Mouse (Mus musculus) layer of hippocampus, adult 8-10 months (tissue): ENCODE results near the gene Fancc. TPM values are rescaled to one million over a fixed set of nuclear protein-coding genes. Genes with fewer than 3 reads are reported as not detected.
A peak's percentile ranks its signal among the peaks of the same experiment; 100 is the strongest.

Source experiments
- DNase-seq, 2 experiments: peaks; one replicate each; pipeline ENCODE4 v3.0.0; 2022; ENCODE audit warnings: low spot score in 2 of 2
- total RNA-seq, 4 experiments: library from RNA; stranded (reverse); gene quantifications; 2 replicates each; pipeline ENCODE4 v1.2.4; 2022

Gene Fancc
- total RNA-seq, result 10 to 100 TPM in 1 of 4 experiments, 1 to 10 TPM in 3; 6.8 to 10.5 (median 8.4) TPM

DNA sequence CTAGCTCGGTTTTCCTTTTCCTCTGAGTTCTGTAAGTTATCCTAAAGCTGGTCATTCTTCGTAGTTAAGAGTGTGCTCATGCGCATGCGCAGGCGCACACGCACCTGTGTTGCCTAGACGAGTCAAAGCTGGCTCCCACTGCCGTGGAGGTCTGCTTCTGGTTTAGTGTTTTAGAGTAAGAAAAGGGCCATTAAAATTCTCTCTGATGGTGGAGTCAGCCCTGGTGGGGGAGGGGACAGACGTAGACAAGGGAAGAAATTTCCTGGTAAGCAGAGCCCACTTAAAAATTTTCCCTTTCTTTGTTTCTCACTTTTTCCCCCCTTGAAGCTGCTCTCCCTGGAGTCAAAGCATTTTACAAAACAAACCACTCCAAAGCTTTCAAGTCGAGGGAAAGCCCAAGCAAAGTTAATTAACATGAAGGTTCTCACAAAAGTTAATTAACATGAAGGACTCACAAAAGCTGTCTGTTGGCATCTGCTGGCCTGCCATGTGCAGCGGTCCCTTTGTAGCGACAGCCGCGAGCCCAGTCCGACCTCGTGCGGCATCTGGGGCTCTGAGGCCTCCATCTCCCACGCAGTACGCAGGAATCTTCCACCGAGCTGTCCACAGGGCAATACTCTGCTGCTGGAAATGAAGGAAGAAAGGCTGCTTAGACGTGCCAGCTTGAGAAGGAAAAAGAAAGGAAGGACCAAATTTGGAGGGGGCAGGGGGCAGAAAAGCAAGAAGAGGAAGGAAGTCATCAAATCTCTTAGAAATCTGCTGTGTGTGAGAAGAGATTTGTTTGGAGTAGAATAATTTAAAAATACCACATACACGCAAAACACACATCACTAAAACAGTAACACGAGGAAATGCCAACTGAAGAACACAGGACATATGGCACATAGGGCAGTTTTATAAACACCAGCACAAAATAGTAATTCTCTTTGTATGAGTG lies at the start of gene Fancc:
Gene Fancc, minus strand, starts transcription at position 633 of the 937 bp plus-strand sequence.
- DNase-seq, result no peak

DNA sequence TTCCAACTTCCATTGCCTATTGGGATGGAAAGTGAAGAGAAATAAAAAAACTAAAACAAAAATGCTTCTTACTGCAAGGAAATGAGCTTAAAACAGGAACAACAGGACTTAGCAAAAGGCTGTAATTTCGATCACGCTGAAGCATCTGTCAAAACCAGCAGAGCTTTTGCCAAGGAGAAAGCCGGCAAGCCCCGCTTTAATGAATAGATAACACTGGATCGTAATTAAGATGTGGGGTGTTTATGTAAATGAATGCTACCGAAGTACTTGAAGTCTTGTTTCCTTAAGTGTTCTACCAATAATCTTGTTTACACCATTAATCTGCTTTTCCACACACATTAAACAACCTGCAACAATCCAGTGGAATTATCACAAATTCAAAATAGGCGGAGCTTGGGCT lies 48.2 kb upstream of the Fancc start:
- DNase-seq, result no peak

DNA sequence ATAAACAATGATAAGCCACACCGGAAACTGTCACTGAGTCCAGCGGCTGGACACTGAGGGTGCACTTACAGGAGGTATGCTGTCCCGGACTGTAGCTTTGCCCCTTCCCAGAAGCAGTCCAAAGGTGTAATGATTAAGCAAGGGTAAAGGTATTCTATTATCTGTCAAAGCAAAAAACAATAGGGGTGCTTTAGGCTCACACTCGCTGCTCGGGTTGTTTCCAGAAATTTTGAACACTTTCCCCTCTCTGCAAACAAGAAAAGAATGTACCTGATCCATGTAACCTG lies 47.8 kb upstream of the Fancc start:
- DNase-seq, result no peak

DNA sequence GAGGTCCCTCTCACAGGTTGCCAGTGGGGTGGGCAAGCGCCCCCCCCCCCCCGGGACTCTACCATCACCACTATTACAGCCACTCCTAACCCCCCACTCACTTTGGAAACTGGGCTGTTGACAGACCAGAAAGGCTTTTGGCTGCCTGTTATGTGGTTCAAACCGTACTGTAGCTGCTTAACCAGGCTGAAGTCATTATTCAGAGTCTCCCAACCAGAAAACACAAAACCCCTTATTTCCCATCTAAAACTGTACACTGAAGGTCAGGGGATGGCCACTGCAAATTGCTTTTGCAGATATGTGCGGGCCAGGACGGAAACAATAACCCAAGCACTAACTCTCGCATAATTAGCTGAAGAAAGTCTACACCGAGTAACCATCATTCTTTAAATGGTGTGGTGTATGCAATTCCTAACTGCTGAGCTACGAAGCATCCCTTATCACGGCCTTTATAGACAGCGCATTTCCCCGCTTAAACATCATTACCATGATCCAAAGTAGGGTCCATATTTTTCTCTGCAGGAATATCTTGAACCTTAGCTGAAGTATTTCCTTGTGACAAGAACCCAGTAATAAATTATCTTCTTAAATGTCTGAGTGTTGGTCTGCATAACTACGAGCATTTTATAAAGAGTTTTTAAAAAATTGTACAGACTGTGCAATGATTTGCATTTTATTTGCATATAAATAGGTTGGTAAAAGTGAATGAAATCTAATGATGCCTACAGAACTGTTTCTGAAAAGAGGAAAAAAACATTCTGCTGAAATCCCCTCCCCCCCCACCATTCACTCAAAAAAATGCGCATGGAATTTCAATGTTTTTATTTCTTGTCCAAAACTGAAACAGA lies 47.3 kb upstream of the Fancc start:
- DNase-seq, result no peak

DNA sequence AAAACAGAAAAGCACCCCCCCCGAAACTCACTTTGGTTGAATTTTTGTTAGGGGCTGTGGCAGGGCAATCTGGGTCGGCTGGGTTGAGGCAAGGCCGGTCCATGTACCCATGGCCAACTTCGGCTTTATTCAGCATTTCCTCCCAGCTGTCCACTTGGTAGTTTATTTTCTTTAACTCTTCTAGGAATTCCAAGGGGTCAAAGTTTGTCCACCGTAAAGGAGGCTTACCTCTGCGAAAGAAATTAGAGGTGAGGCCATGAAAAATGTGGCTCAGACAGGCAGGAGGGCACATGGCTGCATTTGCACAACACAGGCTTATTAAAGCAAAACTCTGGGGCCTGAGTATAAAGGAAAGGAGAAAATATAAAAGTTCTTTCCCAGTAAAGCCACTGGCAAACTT lies 46.4 kb upstream of the Fancc start:
- DNase-seq, result no peak

DNA sequence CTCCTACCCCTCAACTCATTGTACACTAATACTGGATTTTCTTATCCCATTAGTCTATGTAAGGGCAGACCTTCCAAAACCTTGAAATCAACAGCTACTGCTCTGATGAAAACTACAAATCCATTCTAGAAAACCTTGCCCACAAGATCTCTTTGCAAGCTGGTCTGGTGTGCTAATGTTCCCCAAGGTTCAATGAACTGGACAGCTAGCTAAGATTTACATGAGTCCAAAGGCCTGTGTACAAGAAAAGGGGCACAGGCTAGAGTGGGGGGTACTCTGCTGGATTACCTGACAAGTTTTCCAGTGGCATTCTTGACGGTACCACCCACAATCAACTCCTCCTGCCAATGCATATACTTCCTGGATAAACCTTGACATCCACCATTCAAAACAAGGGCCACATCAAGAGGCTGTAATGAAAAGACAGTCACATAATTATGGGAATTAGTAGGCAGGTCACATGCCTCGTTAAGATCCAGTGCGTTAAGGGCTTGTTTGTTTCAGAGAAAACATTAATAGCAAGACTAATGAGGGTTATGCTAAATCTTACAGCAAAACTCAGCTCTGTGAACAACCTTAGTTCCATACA lies 45.8 kb upstream of the Fancc start:
- DNase-seq, result no peak

DNA sequence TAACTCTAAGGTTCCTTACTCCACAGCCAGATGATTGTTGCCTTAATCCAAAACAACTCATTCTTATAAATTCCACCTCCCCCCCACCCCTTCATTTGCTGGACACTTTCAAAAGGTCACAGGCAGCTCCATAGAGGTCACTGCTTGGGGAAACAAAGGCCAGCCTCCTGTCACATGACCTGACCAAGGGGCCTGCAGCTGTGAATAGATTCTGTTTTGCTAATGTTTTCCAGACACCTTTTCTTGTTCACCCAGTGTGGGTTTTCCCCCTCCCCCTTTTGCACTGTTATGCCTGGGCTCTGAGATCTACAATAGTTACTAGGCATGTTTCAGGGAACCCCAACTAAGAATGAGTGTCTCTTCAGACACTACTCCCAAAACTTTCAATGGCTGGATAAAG lies 44.4 kb upstream of the Fancc start:
- DNase-seq, result no peak

DNA sequence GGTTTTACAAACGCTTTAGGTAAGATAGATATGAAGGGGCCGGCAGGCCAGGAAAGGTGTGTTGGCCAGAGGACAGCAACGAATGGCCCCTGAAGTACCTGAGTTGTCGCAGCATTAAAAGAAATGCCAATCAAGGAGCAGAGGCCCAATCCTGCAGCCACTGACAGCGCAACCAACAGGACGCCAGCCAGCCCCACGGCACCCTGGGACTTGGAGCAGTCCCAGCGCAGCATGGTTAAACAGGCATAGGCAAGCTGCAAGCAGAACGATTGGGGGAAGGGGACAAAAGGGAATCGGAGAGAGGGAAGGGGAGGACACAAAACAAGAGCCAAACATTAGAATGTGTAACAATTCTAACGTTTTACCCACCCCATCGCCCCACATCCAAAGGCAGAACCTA lies 43.5 kb upstream of the Fancc start:
- no peak for DNase-seq

DNA sequence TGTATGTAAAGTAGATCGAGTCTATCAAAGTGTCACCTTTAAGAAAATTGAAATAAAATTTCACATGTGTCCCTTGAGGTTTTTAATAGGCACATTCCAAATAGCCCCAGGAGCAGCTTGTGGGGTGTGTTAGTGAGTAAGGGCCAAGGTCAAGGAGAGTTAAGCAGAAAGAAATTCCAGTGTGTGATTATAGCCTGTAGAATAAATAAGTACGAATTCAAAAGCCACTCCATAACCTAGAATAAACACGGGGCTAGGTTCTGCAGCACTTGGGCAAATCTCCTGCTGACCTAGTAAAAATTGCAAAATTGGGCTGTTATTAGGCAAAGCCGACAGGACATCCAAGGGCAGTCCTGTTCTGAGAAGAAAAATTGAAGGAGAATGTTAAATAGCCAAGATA lies 37.9 kb upstream of the Fancc start:
- no peak for DNase-seq

DNA sequence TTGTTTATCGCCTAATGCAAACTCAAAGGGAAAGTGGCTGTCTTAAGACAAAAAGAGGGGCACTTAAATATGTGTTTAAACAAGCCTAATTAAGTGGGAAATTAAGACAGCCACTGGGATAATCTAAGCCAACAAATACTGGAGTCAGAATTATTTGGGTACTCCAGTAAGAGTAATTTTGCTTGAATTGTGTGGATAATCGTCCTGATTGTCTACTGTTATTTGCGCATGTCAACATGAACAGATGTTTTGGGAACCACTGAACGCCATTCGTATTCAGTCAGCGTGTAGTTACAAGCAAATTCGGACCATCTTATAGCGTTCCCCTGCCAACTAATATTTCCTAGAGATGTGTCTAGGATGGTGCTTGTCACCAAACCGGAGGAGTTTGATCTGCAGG lies 33.8 kb upstream of the Fancc start:
- no peak for DNase-seq

DNA sequence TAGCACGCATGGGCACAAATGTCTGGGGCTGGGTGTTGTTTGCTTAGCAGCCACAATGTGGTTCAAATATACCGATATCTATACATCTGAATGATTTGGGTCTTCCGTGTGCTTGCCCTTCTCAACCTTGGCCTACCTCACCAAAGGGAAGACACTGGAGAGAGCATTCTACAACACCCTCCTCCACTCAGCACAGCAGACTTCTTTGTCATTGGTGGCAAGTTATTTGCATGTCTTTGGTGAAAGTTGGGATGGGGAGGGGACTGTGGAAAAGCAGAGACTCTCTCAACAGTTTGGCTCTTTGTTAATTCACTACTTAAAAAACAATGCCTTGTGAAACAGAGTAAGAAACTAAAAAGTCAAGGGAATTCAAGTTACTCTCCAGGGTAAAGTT lies 33.3 kb upstream of the Fancc start:
- DNase-seq, result no peak

DNA sequence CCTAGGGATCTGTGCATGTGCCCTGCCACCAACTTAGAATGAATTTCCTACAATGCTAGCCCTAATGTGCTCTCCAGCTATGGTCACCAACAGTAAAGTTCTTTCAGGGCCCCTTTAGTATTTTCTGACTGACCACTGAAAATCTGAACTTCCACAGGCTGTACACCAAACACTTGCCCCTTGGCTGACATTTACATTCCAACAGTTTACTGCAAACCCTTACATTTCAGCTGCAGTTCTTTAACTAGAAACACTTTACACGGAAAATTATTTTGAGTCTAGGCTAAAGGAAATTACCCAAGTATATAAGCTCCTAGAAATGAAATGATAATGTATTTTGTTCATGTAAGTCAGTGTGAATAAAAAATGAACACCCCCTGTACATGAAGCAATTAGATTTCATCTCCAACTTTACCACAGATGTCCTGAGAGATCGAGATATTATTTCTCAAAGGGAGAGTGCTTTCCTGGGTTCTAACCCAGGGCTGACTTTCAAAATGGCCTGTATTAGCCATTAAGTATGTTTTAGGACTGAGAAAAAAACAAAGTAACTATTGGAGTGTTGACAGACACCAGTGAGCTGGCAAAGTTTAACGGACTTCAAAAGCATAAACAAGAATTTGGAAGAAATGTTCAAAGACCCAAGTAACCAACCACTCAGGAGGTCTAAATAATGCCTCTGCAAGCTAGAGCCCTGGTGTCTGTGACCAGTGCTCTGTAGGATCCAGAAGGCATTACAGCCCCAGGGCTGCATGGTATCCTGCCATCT lies 32.7 kb upstream of the Fancc start:
- no peak for DNase-seq

DNA sequence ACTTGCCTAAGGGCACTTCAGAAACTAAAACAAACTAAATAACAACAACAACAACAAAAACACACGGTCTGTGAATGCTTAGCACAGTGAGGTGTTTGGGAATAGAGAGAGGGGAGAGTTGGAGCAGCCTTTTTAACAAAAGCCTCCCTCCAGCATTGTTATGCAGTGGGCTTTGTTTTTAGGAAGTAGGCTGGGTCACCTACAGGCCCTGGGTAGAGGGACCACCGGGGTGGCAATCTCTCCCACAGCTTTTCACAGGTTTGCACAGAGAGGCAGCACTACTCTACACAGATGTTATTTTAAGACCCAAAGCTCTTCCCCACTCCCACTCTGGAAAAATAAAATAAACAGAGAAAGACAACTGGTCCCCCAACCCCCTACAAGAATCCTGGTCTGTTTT lies 31.8 kb upstream of the Fancc start:
- no peak for DNase-seq

DNA sequence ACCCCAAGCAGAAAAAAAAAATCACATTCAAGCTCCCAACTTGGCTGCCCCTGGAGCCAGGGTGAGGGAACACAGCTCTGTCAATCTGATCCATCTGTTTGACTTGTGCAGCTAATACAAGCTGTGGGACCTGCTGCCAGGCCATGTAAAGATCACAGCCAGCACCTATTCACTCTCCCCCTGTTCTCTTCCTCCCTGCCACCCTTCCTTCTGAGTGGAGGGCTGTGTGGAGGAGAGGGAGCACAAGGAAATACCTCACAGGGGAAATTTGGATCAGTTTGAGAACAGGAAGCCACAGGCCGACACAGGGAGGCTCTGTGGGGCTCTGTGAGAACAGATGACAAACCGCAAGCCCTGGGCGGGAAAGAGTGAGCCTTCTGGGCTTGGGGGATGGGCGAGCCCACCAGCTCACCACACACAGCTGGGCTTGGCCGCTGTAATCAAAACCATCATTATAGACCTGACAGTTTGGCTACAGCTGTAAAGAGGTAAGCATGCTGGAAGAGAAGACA lies 31.1 kb upstream of the Fancc start:
- no peak for DNase-seq

DNA sequence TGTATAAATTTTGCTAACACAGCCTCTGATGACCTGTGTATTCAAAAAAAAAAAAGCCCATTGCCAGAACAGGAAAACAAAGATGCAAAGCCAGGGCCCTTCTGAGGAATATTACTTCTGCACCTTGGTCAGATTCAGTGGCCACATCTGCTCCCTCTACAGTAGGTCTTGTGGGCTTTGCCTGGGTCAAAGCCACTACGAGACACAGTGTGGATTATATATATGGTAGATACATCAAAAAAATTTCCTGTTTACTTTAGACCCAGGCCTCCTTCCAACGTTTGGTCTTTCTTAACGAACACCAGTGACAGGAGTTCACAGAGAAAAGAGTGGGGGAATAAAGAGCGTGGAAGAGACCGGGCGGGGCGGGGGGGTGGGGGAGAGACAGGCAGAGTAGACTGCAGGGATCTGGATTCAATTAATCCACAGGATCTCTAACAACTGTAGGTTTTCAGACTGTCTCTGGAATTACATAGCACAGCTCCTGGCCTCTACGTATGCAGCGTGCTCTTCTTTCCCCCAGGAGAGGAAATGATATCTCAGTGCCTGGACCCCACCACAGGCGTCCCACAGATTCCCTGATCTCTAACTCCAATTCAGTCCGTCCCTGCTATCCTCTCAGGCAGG lies 28.6 kb upstream of the Fancc start:
- no peak for DNase-seq

DNA sequence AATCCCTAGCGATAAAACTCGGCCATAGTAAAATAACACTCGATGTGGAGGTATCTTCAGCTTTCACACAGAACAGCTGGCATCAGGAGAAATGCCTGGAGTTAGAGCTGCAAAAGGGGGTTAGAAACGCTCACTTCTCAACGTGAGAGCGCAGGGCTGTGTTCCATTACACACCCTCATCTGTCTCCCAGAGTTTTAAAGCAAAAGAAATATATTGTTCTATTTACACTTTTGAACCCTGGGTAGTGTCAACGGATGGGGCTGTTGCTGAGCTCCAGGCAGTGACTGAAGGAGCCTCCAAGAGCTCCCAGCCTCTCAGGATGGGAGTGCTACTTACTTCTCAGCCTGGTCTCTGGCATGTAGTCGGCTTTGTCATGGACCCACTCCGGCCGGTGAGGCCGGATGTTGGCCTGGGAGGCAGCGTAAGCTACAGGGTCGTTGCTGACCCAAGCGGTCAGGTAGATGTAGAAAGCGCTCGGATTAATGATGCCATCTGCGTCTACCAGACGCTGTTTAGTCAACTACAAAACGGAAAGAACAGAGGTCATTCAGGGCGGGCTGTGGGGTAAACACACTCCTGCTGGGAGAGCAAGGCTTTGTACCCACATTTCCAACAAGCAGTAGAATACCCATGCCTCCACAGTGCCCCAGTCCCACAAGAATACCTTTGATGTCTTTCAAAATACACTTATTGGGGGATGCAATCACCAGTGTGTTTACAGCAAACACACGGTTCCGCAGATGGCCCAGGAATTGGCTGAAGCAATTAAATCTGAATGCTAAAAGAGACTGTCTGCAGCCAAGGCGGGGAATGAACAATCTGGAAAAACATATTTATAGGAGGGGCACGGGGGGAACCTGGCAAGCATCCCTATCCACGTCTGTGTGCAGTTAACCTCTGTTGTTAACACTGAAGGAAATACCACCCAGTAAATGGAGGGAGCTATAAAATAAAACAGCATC lies 27.8 kb upstream of the Fancc start:
- peak in 1 of 2 experiments; percentile 54 for DNase-seq

DNA sequence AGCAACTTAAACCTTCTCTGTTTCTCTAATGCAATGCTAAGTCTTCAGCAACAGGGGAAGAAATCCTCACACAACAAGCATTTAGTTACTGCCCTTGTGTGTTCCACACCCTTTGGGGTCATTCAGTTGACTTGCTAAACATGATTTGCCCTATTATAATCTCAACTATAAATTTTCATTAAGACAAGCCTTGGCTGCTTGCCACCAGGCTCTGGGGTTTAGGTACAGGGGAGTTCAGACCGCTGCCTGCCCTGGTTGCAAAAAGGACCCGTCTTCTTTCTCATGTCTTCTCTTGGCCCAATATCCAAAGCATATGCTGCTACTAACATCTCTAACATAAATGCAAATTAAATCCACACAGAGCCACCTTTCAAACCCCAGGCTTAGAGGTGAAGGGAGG lies 27.0 kb upstream of the Fancc start:
- DNase-seq, result no peak

DNA sequence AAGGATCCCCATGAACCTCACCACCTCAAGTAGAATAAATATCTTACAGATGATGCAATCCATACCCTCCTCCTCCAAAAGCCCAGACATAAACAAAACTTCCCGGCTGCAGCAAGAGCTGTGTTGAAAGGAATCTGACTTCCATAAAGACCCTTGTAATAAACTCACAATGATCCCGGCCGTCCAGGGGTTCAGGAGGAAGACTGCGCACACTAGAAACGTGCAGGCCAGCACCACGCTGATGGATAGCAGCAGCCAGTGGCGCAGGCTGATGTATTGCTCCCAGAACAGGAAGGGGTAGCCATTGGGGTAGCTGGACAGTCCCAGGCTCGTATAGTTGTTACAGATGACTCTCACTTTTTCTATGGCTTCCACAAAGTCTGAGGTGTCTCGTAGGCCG lies 25.8 kb upstream of the Fancc start:
- DNase-seq, result no peak

DNA sequence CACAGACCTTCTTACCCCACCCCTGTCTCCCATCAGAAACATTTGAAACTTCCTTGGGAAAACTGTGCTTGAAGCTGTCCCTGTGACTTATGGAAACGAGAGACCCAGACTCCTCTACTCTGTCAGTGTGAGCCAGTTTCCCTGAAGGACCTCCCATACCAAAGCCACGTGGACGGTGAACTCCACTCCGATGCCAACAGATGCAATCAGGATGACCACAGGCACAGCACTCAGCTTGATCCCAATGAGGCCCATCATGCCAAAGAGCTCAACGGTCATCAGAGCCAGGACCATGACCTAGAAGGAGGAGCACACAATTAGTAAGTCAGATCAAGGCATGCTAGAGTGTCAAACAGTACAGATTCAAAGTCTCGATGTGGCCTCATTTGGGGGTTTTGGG lies 23.0 kb upstream of the Fancc start:
- DNase-seq, result no peak

DNA sequence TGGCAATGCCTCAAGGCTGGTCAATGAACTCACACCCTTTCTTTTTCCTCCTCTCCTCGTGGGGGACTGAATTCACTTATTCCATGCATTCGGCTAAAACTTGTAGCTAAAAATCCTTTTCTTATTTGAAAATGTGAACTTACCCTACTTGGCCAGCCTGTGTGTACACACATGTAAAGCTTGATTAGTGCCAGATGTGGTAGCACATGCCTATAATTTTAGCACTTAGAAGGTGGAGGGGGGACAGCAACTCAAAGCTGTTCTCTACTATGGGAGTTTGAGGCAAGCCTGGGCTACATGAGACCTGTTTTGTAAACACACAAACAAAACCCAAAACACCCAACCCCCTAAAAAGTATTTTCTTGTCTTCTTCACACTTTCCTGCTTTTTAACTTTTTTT lies 19.5 kb upstream of the Fancc start:
- DNase-seq, result no peak
